Mouse (Mus musculus) adipose tissue, adult 10 weeks (tissue): Measurements from ENCODE around the gene 9930021J03Rik. TPM values are rescaled to one million over a fixed set of nuclear protein-coding genes. Genes with fewer than 3 reads are reported as not detected.

Source experiments
- polyA plus RNA-seq: library from polyadenylated mRNA; stranded (reverse); fragments of 350-450 nt; fragmentation: Illumina TruSeq; extraction: RNeasy Lipid Tissue Mini Kit (QIAGEN cat#74804); gene quantifications from one replicate; pipeline ENCODE4 v1.2.3, GENCODE M21; 2014; ENCODE audit warnings: low read depth, low replicate concordance

9930021J03Rik gene
- 11.1 TPM for polyA plus RNA-seq

GRCm38 (mm10) chr19:29805917-29806785 lies at the start of gene 9930021J03Rik:
Gene 9930021J03Rik (minus strand): TSS chr19:29805989.

GRCm38 (mm10) chr19:29812581-29813460 lies 7.0 kb upstream of the 9930021J03Rik start, which contains the start of gene Ranbp6:
Gene Ranbp6 (minus strand): TSS chr19:29812974.

GRCm38 (mm10) chr19:29697245-29697874 lies 108.4 kb downstream of the 9930021J03Rik start, which contains the start of gene Mlana:
Gene Mlana (plus strand): TSS chr19:29697824.

Other genes with a start within 250 kb of the 9930021J03Rik start
- 46.2 TPM for gene Ermp1, start 157.6 kb downstream of the 9930021J03Rik start, polyA plus RNA-seq
- not detected for gene Mlana, start 108.2 kb downstream of the 9930021J03Rik start, polyA plus RNA-seq
- 9.6 TPM for gene Ranbp6, start 7.0 kb upstream of the 9930021J03Rik start, polyA plus RNA-seq
- 25.5 TPM for gene Il33, start 119.1 kb upstream of the 9930021J03Rik start, polyA plus RNA-seq
- 1.2 TPM for gene Trpd52l3, start 197.8 kb upstream of the 9930021J03Rik start, polyA plus RNA-seq
- 52.2 TPM for gene Uhrf2, start 224.5 kb upstream of the 9930021J03Rik start, polyA plus RNA-seq